Mouse (Mus musculus): Measurements from ENCODE around the gene Defa28.
"Not testable (repeated sequence)": the region's sequence is repeated elsewhere in the genome, so short reads cannot be mapped to it uniquely, and the experiment has no call there.

Defa28 gene

DNA sequence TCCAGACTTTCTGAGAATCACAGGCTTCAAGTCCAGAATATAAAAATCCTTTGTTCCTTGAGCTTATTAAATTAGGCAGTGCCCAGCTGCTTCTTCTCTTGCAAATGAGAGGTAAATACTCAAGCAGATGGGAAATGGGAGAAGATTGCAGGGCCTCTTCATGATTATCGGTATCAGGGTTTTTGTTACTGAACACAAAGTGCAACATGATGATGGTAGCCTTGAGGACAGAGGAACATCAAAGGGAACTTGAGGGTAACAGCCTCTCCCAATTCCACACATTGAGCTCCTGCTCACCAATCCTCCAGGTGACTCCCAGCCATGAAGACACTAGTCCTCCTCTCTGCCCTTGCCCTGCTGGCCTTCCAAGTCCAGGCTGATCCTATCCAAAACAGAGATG, at the start of gene Defa28:
TSS of gene Defa28 (plus strand) at position 301 of the 400 bp plus-strand sequence.
- not testable (repeated sequence) for DNase-seq (ENCODE audit: low spot score)

DNA sequence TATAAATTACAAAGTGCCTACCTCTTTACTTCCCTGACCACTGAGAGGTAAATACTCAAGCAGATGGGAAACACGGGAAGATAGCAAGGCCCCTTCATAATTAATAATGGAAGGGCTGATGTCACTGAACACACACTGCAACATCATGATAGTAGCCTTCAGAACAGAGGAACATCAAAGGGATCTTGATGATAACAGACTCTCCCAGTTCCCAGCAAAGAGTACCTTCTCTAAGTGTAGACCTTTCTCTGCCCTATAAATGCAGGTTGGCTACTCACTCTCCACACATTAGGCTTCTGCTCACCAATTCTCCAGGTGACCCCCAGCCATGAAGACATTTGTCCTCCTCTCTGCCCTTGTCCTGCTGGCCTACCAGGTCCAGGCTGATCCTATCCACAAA, 17.7 kb upstream of the Defa28 start, which contains the start of gene Defa37:
TSS of gene Defa37 (plus strand) at position 301 of the 400 bp plus-strand sequence.
- not testable (repeated sequence) for DNase-seq (ENCODE audit: low spot score)

- not testable (repeated sequence) for DNase-seq (ENCODE audit: low spot score)
These were observed 11.6 kb downstream of the Defa28 start, which contains the start of gene Gm7861 for GRCm38 (mm10) chr8:21594408-21594807. Gene Gm7861, minus strand, starts transcription at chr8:21594508.

DNA sequence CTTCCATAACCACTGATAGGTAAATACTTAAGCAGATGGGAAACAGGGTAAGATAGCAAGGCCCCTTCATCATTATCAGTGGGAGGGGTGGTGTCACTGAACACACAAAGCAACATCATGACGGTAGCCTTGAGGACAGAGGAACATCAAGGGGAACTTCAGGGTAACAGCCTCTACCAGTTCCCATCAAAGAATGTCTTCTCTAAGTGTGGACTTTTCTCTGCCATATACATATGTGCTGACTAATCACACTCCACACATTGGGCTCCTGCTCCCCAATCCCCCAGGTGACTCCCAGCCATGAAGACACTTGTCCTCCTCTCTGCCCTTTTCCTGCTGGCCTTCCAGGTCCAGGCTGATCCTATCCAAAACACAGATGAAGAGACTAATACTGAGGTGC, 35.1 kb downstream of the Defa28 start, which contains the start of gene Defa26:
TSS of gene Defa26 (plus strand) at position 301 of the 400 bp plus-strand sequence.
- not testable (repeated sequence) for DNase-seq (ENCODE audit: low spot score)
